Mouse (Mus musculus): ENCODE data around the gene 4933428G20Rik. TPM values are rescaled to one million over a fixed set of nuclear protein-coding genes. Genes with fewer than 3 reads are reported as not detected.

Gene 4933428G20Rik
- polyA plus RNA-seq, 1 experiment from 2014 or later = 0.87 TPM

GRCm38 (mm10) chr11:97502383-97502782, 2.2 kb upstream of the 4933428G20Rik start:
- ATAC-seq (ENCODE audit: low read depth) = peak; percentile 53
- Histone ChIP-seq H3K9ac (ENCODE audit: low read length) (no peak overlapping the region), H3K4me1 (replicated peaks; ENCODE audit: control insufficient read depth, insufficient read depth, low read length) (peaks cover 5% of the 10 kb centered on the region; the same call in 1 of the 2 replicates), H3K36me3 (ENCODE audit: control insufficient read depth, insufficient read depth, low read length) (peaks cover 2% of the 10 kb centered on the region; the same call in 1 of the 2 replicates), H3K4me3 (ENCODE audit: low read length) (no peak overlapping the region), H3K27me3 (ENCODE audit: control insufficient read depth, insufficient read depth, low read depth, low read length) (peaks cover 13% of the 10 kb centered on the region; the same call in 1 of the 2 replicates), H3K4me2 (ENCODE audit: low read depth, low read length) (no peak overlapping the region), H3K9me3 (ENCODE audit: control insufficient read depth, low read length) (no peaks in the 10 kb centered on the region), H3K27ac (ENCODE audit: low read length) (no peak overlapping the region)
- WGBS = 40% methylated on average over 9 of the region's 9 CpGs

- Histone ChIP-seq H3K4me2 (ENCODE audit: low read depth, low read length) (peak overlapping the region; percentile 46), H3K36me3 (ENCODE audit: control insufficient read depth, insufficient read depth, low read length) (peaks cover 4% of the 10 kb centered on the region; the same call in 1 of the 2 replicates), H3K4me1 (replicated peaks; ENCODE audit: control insufficient read depth, insufficient read depth, low read length) (peaks cover 5% of the 10 kb centered on the region; the same call in 1 of the 2 replicates), H3K9me3 (ENCODE audit: control insufficient read depth, low read length) (no peaks in the 10 kb centered on the region), H3K27ac (ENCODE audit: low read length) (no peak overlapping the region), H3K27me3 (ENCODE audit: control insufficient read depth, insufficient read depth, low read depth, low read length) (peaks cover 13% of the 10 kb centered on the region; the same call in 1 of the 2 replicates), H3K4me3 (ENCODE audit: low read length) (peak overlapping the region; percentile 25), H3K9ac (ENCODE audit: low read length) (no peak overlapping the region)
- no peak; the same call in 1 of the 2 replicates for ATAC-seq (ENCODE audit: low read depth)
- 37% methylated on average over 51 of the region's 51 CpGs for WGBS
Measured at GRCm38 (mm10) chr11:97500720-97501448, 744 bp upstream of the 4933428G20Rik start.

GRCm38 (mm10) chr11:97497543-97497942, 2.6 kb downstream of the 4933428G20Rik start:
- WGBS = 95% methylated on average over 4 of the region's 4 CpGs
- H3K36me3 ChIP-seq (ENCODE audit: control insufficient read depth, insufficient read depth, low read length) = peaks cover 12% of the 10 kb centered on the region

GRCm38 (mm10) chr11:97492836-97493235, 7.3 kb downstream of the 4933428G20Rik start:
- peaks cover 23% of the 10 kb centered on the region for H3K36me3 ChIP-seq (ENCODE audit: control insufficient read depth, insufficient read depth, low read length)
- H3K9ac ChIP-seq (ENCODE audit: low read length) = no peak overlapping the region
- ATAC-seq (ENCODE audit: low read depth) = no peak
- no peak overlapping the region for H3K27ac ChIP-seq (ENCODE audit: low read length)
- no peaks in the 10 kb centered on the region for H3K4me1 ChIP-seq (replicated peaks; ENCODE audit: control insufficient read depth, insufficient read depth, low read length)
- H3K9me3 ChIP-seq (ENCODE audit: control insufficient read depth, low read length) = no peaks in the 10 kb centered on the region
- no peak overlapping the region for H3K4me3 ChIP-seq (ENCODE audit: low read length)
- H3K27me3 ChIP-seq (ENCODE audit: control insufficient read depth, insufficient read depth, low read depth, low read length) = no peaks in the 10 kb centered on the region
- no peak overlapping the region for H3K4me2 ChIP-seq (ENCODE audit: low read depth, low read length)
- WGBS = 89% methylated on average over 3 of the region's 3 CpGs

More at GRCm38 (mm10) chr11:97497543-97497942, 2.6 kb downstream of the 4933428G20Rik start:
- peaks cover 5% of the 10 kb centered on the region; the same call in 1 of the 2 replicates for H3K4me1 ChIP-seq (replicated peaks; ENCODE audit: control insufficient read depth, insufficient read depth, low read length)
- no peak overlapping the region for H3K9ac ChIP-seq (ENCODE audit: low read length)
- no peak overlapping the region for H3K4me3 ChIP-seq (ENCODE audit: low read length)
- no peaks in the 10 kb centered on the region for H3K9me3 ChIP-seq (ENCODE audit: control insufficient read depth, low read length)
- H3K4me2 ChIP-seq (ENCODE audit: low read depth, low read length) = no peak overlapping the region
- H3K27ac ChIP-seq (ENCODE audit: low read length) = no peak overlapping the region
- peaks cover 13% of the 10 kb centered on the region; the same call in 1 of the 2 replicates for H3K27me3 ChIP-seq (ENCODE audit: control insufficient read depth, insufficient read depth, low read depth, low read length)
- ATAC-seq (ENCODE audit: low read depth) = no peak

- WGBS = 77% methylated on average over 10 of the region's 10 CpGs
- Histone ChIP-seq H3K4me3 (ENCODE audit: low read length) (no peak overlapping the region), H3K27me3 (ENCODE audit: control insufficient read depth, insufficient read depth, low read depth, low read length) (no peaks in the 10 kb centered on the region), H3K9ac (ENCODE audit: low read length) (no peak overlapping the region), H3K4me1 (replicated peaks; ENCODE audit: control insufficient read depth, insufficient read depth, low read length) (no peaks in the 10 kb centered on the region), H3K9me3 (ENCODE audit: control insufficient read depth, low read length) (no peaks in the 10 kb centered on the region), H3K36me3 (ENCODE audit: control insufficient read depth, insufficient read depth, low read length) (peaks cover 21% of the 10 kb centered on the region), H3K4me2 (ENCODE audit: low read depth, low read length) (no peak overlapping the region), H3K27ac (ENCODE audit: low read length) (no peak overlapping the region)
- ATAC-seq (ENCODE audit: low read depth) = no peak
Measured at GRCm38 (mm10) chr11:97491640-97492039, 8.5 kb downstream of the 4933428G20Rik start.

GRCm38 (mm10) chr11:97489589-97490324, 10.4 kb downstream of the 4933428G20Rik start:
- peaks cover 20% of the 10 kb centered on the region for H3K36me3 ChIP-seq (ENCODE audit: control insufficient read depth, insufficient read depth, low read length)
- H3K9me3 ChIP-seq (ENCODE audit: control insufficient read depth, low read length) = no peaks in the 10 kb centered on the region
- no peaks in the 10 kb centered on the region for H3K4me1 ChIP-seq (replicated peaks; ENCODE audit: control insufficient read depth, insufficient read depth, low read length)
- no peak overlapping the region for H3K4me2 ChIP-seq (ENCODE audit: low read depth, low read length)
- no peak overlapping the region for H3K27ac ChIP-seq (ENCODE audit: low read length)
- peak; percentile 57; the same call in 1 of the 2 replicates for ATAC-seq (ENCODE audit: low read depth)
- H3K27me3 ChIP-seq (ENCODE audit: control insufficient read depth, insufficient read depth, low read depth, low read length) = no peaks in the 10 kb centered on the region
- 34% methylated on average over 16 of the region's 16 CpGs for WGBS
- no peak overlapping the region for H3K9ac ChIP-seq (ENCODE audit: low read length)
- no peak overlapping the region for H3K4me3 ChIP-seq (ENCODE audit: low read length)

GRCm38 (mm10) chr11:97487656-97488055, 12.5 kb downstream of the 4933428G20Rik start:
- ATAC-seq (ENCODE audit: low read depth) = no peak

GRCm38 (mm10) chr11:97485661-97486060, 14.5 kb downstream of the 4933428G20Rik start:
- H3K4me1 ChIP-seq (replicated peaks; ENCODE audit: control insufficient read depth, insufficient read depth, low read length) = no peaks in the 10 kb centered on the region
- no peak overlapping the region for H3K9ac ChIP-seq (ENCODE audit: low read length)
- peaks cover 11% of the 10 kb centered on the region for H3K36me3 ChIP-seq (ENCODE audit: control insufficient read depth, insufficient read depth, low read length)
- H3K27ac ChIP-seq (ENCODE audit: low read length) = no peak overlapping the region
- H3K4me3 ChIP-seq (ENCODE audit: low read length) = no peak overlapping the region
- no peaks in the 10 kb centered on the region for H3K27me3 ChIP-seq (ENCODE audit: control insufficient read depth, insufficient read depth, low read depth, low read length)
- 75% methylated on average over 8 of the region's 8 CpGs for WGBS
- no peak for ATAC-seq (ENCODE audit: low read depth)
- H3K4me2 ChIP-seq (ENCODE audit: low read depth, low read length) = no peak overlapping the region
- H3K9me3 ChIP-seq (ENCODE audit: control insufficient read depth, low read length) = no peaks in the 10 kb centered on the region

More at GRCm38 (mm10) chr11:97487656-97488055, 12.5 kb downstream of the 4933428G20Rik start:
- H3K27me3 ChIP-seq (ENCODE audit: control insufficient read depth, insufficient read depth, low read depth, low read length) = no peaks in the 10 kb centered on the region
- no peaks in the 10 kb centered on the region for H3K4me1 ChIP-seq (replicated peaks; ENCODE audit: control insufficient read depth, insufficient read depth, low read length)
- no peak overlapping the region for H3K9ac ChIP-seq (ENCODE audit: low read length)
- no peak overlapping the region for H3K4me3 ChIP-seq (ENCODE audit: low read length)
- no peak overlapping the region for H3K27ac ChIP-seq (ENCODE audit: low read length)
- H3K4me2 ChIP-seq (ENCODE audit: low read depth, low read length) = no peak overlapping the region
- no peaks in the 10 kb centered on the region for H3K9me3 ChIP-seq (ENCODE audit: control insufficient read depth, low read length)
- 50% methylated on average over 3 of the region's 3 CpGs for WGBS
- H3K36me3 ChIP-seq (ENCODE audit: control insufficient read depth, insufficient read depth, low read length) = peaks cover 21% of the 10 kb centered on the region

- Histone ChIP-seq H3K4me3 (ENCODE audit: low read length) (no peak overlapping the region), H3K36me3 (ENCODE audit: control insufficient read depth, insufficient read depth, low read length) (peaks cover 38% of the 10 kb centered on the region), H3K4me1 (replicated peaks; ENCODE audit: control insufficient read depth, insufficient read depth, low read length) (no peaks in the 10 kb centered on the region), H3K9ac (ENCODE audit: low read length) (no peak overlapping the region), H3K9me3 (ENCODE audit: control insufficient read depth, low read length) (no peaks in the 10 kb centered on the region), H3K27ac (ENCODE audit: low read length) (no peak overlapping the region), H3K4me2 (ENCODE audit: low read depth, low read length) (no peak overlapping the region), H3K27me3 (ENCODE audit: control insufficient read depth, insufficient read depth, low read depth, low read length) (no peaks in the 10 kb centered on the region)
- ATAC-seq (ENCODE audit: low read depth) = no peak
- WGBS = 75% methylated on average over 8 of the region's 8 CpGs
Measured at GRCm38 (mm10) chr11:97479824-97480223, 20.3 kb downstream of the 4933428G20Rik start.
